Comparison of ENCODE assay signal across 8 mouse cellular contexts in the genomic region with DNA sequence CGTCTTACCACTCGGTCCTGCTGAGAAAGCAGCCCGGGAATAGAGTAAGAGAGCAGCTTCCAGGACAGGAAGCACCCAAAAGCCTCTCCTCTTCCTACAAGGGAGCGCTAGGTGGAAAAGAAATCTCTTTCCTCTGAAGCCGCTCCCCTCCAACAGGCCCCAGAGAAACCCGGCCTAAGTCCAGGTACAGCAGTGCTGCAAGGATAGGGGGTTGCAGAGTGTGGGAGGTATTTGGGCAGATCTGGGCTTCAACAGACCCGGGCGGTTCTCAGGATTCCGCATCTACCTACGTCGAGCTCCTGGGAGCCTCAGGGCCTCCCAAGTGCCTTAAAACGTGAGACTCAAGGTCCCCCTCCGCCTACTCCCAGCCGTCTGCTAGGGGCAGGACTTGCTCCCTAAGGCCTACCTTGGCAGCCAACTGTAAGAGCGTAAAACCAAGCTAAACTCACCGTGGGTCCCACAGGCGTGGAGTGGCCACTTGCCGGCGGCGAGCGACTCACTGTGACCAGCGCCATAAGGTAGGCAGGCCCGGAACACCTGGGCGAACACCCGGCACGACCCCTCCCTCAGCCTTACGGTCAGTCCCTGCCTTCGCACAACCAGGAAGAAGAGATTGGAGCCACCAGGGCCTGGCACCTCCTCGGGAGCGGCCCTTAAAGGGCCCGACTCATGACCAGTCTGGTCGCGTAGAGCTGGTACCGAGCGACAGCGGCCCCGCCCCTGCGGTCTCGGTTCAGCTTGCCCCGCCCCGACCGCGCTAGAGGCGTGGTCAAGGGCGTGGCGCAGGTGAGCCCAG. TPM values are rescaled to one million over a fixed set of nuclear protein-coding genes. Genes with fewer than 3 reads are reported as not detected.
A peak's percentile ranks its signal among the peaks of the same experiment; 100 is the strongest.
DNase-seq lines count a peak whose midpoint lies in the region; ATAC-seq and TF ChIP-seq lines count a peak whose summit lies in the region.

A gene (minus strand): TSS at position 615 of the 796 bp plus-strand sequence.

- H3K36me3 ChIP-seq in forebrain, embryonic 11.5 days (ENCODE audit: control insufficient read depth, insufficient read depth, low read length), result no peaks in the 10 kb centered on the region
- H3K36me3 ChIP-seq in heart, embryonic 15.5 days, result no peaks in the 10 kb centered on the region
- no peaks in the 10 kb centered on the region for H3K36me3 ChIP-seq in liver, embryonic 14.5 days (replicated peaks; ENCODE audit: control insufficient read depth, insufficient read depth, low read depth)
- peaks cover 24% of the 10 kb centered on the region for H3K36me3 ChIP-seq in neural tube, embryonic 13.5 days

- no peak for TF ChIP-seq POLR2A in brain, embryonic 14.5 days (IDR thresholded peaks at IDR 0.05; ENCODE audit: borderline replicate concordance, extremely low read depth, insufficient read depth, insufficient read length, poor library complexity, severe bottlenecking)

- DNase-seq in CD8-positive naive resting alpha-beta T cell, adult 2 months (ENCODE audit: low read depth in 2 of 2, low spot score in 2 of 2), result peak; percentile 38 to 55
- DNase-seq in brain, embryonic 14.5 days (ENCODE audit: low read depth), result peak; percentile 24
- DNase-seq in forebrain, embryonic 11.5 days (ENCODE audit: low spot score), result peak; percentile 51
- peak; percentile 93 for DNase-seq in kidney, postnatal 14 days
- DNase-seq in liver, embryonic 14.5 days (ENCODE audit: low read depth in 3 of 3, low spot score in 3 of 3), result no peak
- peak; percentile 73 for DNase-seq in testis, postnatal 10 days (ENCODE audit: low spot score)

- 5% methylated on average over 46 of the region's 46 CpGs for WGBS in forebrain, embryonic 11.5 days
- 6% methylated on average over 46 of the region's 46 CpGs for WGBS in heart, embryonic 15.5 days
- WGBS in liver, embryonic 14.5 days (ENCODE audit: insufficient replicate concordance), result 16% methylated on average over 46 of the region's 46 CpGs
- 6% methylated on average over 46 of the region's 46 CpGs for WGBS in neural tube, embryonic 13.5 days

- H3K27ac ChIP-seq in forebrain, embryonic 11.5 days (ENCODE audit: low read depth, low read length), result no peak within 1 kb of the TSS
- no peak within 1 kb of the TSS; the same call in 1 of the 2 replicates for H3K27ac ChIP-seq in heart, embryonic 15.5 days
- H3K27ac ChIP-seq in liver, embryonic 14.5 days, result no peak within 1 kb of the TSS
- H3K27ac ChIP-seq in neural tube, embryonic 13.5 days (replicated peaks), result no peak within 1 kb of the TSS

- H3K4me2 ChIP-seq in forebrain, embryonic 11.5 days (ENCODE audit: low read depth, low read length, severe bottlenecking), result peak within 1 kb of the TSS; percentile 55
- peak within 1 kb of the TSS; percentile 83 for H3K4me2 ChIP-seq in heart, embryonic 15.5 days
- H3K4me2 ChIP-seq in liver, embryonic 14.5 days (ENCODE audit: low read depth), result peak within 1 kb of the TSS; percentile 72
- peak within 1 kb of the TSS; percentile 56 for H3K4me2 ChIP-seq in neural tube, embryonic 13.5 days

- peak within 1 kb of the TSS; percentile 35 for H3K9ac ChIP-seq in forebrain, embryonic 11.5 days (ENCODE audit: low read length)
- peak within 1 kb of the TSS; percentile 60 for H3K9ac ChIP-seq in heart, embryonic 15.5 days
- peak within 1 kb of the TSS; percentile 47 for H3K9ac ChIP-seq in liver, embryonic 14.5 days (replicated peaks)
- H3K9ac ChIP-seq in neural tube, embryonic 13.5 days, result peak within 1 kb of the TSS; percentile 56

- no peak for TF ChIP-seq EP300 in liver, embryonic 14.5 days (IDR thresholded peaks at IDR 0.05; ENCODE audit: low read depth)

- peaks cover 4% of the 10 kb centered on the region; the same call in 1 of the 2 replicates for H3K4me1 ChIP-seq in forebrain, embryonic 11.5 days (replicated peaks; ENCODE audit: control insufficient read depth, insufficient read depth, low read length)
- peaks cover 14% of the 10 kb centered on the region for H3K4me1 ChIP-seq in heart, embryonic 15.5 days (replicated peaks)
- peaks cover 0 to 5% of the 10 kb centered on the region in 2 experiments; a peak in 1 of 4 replicates for H3K4me1 ChIP-seq in liver, embryonic 14.5 days (replicated peaks; ENCODE audit: control insufficient read depth in 2 of 2, insufficient read depth in 2 of 2, low read length in 1 of 2)
- H3K4me1 ChIP-seq in neural tube, embryonic 13.5 days (replicated peaks), result peaks cover 9% of the 10 kb centered on the region

- peak within 1 kb of the TSS; percentile 24 for H3K4me3 ChIP-seq in forebrain, embryonic 11.5 days (ENCODE audit: low read depth, low read length)
- peak within 1 kb of the TSS; percentile 61 for H3K4me3 ChIP-seq in heart, embryonic 15.5 days
- H3K4me3 ChIP-seq in liver, embryonic 14.5 days (ENCODE audit: insufficient read depth in 1 of 2, low read depth in 2 of 2, low read length in 2 of 2), result peak within 1 kb of the TSS; percentile 44 to 49
- peak within 1 kb of the TSS; percentile 34 for H3K4me3 ChIP-seq in neural tube, embryonic 13.5 days

- H3K27me3 ChIP-seq in forebrain, embryonic 11.5 days (ENCODE audit: control insufficient read depth, insufficient read depth, low read length), result peaks cover 4% of the 10 kb centered on the region; the same call in 1 of the 2 replicates
- H3K27me3 ChIP-seq in heart, embryonic 15.5 days, result peaks cover 13% of the 10 kb centered on the region
- H3K27me3 ChIP-seq in liver, embryonic 14.5 days (ENCODE audit: control insufficient read depth, insufficient read depth, low read length), result no peaks in the 10 kb centered on the region; the same call in 1 of the 2 replicates
- H3K27me3 ChIP-seq in neural tube, embryonic 13.5 days, result peaks cover 44% of the 10 kb centered on the region

- no peak; the same call in 1 of the 2 replicates for ATAC-seq in forebrain, embryonic 11.5 days (replicated peaks; ENCODE audit: low FRiP score)
- ATAC-seq in heart, embryonic 15.5 days (replicated peaks; ENCODE audit: insufficient number of reproducible peaks, insufficient read depth, low FRiP score, low read depth), result peak; percentile 77
- ATAC-seq in liver, embryonic 14.5 days (ENCODE audit: insufficient read depth), result peak; percentile 68
- ATAC-seq in neural tube, embryonic 13.5 days (ENCODE audit: low read depth), result peak; percentile 66

- no peaks in the 10 kb centered on the region for H3K9me3 ChIP-seq in forebrain, embryonic 11.5 days (ENCODE audit: control insufficient read depth, low read length)
- H3K9me3 ChIP-seq in heart, embryonic 15.5 days (replicated peaks), result no peaks in the 10 kb centered on the region
- no peaks in the 10 kb centered on the region for H3K9me3 ChIP-seq in liver, embryonic 14.5 days (ENCODE audit: control insufficient read depth, low read length)
- H3K9me3 ChIP-seq in neural tube, embryonic 13.5 days, result no peaks in the 10 kb centered on the region

- TF ChIP-seq CTCF in brain, embryonic 14.5 days (IDR thresholded peaks at IDR 0.05; ENCODE audit: borderline replicate concordance, extremely low read depth, insufficient read depth, insufficient read length), result no peak
- TF ChIP-seq CTCF in liver, embryonic 14.5 days (IDR thresholded peaks at IDR 0.05; ENCODE audit: low read depth), result no peak

RNA-seq across cellular contexts. Expression of the gene that starts here (rescaled TPM):
- polyA plus RNA-seq in brain, embryonic 14.5 days (2012; rRNA removed), result 50.4 and 57.5 TPM in 2 replicates
- 3.3 and 4.2 TPM in 2 replicates for polyA plus RNA-seq in forebrain, embryonic 11.5 days (2014; fragmentation: Nextera tagmentation; extraction: Ambion mirVana)
- polyA plus RNA-seq in heart, embryonic 15.5 days (2015; fragmentation: Nextera tagmentation; extraction: Ambion mirVana), result 6.0 and 10.7 TPM in 2 replicates
- 2.8 and 3.5 TPM in 2 replicates for polyA plus RNA-seq in liver, embryonic 14.5 days (2012; rRNA removed)
- 1.3 and 1.4 TPM in 2 replicates for polyA plus RNA-seq in liver, embryonic 14.5 days (2014; fragmentation: Nextera tagmentation; extraction: Ambion mirVana)
- 7.2 and 8.2 TPM in 2 replicates for polyA plus RNA-seq in neural tube, embryonic 13.5 days (2015; fragmentation: Nextera tagmentation; extraction: Ambion mirVana)

Comparison
In these comparisons a context has a peak if more than half of its experiments do, and no peak if none do; other contexts are left out.
1. DNase-seq: peak in CD8-positive naive resting alpha-beta T cell, adult 2 months (2 of 2), brain, embryonic 14.5 days (single experiment), forebrain, embryonic 11.5 days (single experiment), kidney, postnatal 14 days (single experiment) and testis, postnatal 10 days (single experiment); none in liver, embryonic 14.5 days (0 of 3).
2. Peak in every context shown above with its lines, with median percentiles within 50 percentile points of each other: H3K4me2 ChIP-seq, H3K4me3 ChIP-seq and H3K9ac ChIP-seq.